Mouse (Mus musculus): ENCODE measurements at regions not wholly inside any gene's neighbourhood (a gene's known extent, or its start where the extent isn't known, plus 50 kb on each side); places are given as distances from the start of the nearest gene placed in this dataset.

GRCm38 (mm10) chr1:45663882-45664520, 131.0 kb upstream of the Wdr75 start:
- H3K36me3 ChIP-seq, result no peaks in the 10 kb centered on the region
- no peaks in the 10 kb centered on the region for H3K27me3 ChIP-seq (ENCODE audit: insufficient read depth, poor library complexity, severe bottlenecking)
- no peaks in the 10 kb centered on the region for H3K4me1 ChIP-seq (replicated peaks)
- 84% methylated on average over 3 of the region's 3 CpGs for WGBS
- no peaks in the 10 kb centered on the region for H3K9me3 ChIP-seq
- no peak for DNase-seq (ENCODE audit: low spot score)
- H3K27ac ChIP-seq, result no peak overlapping the region
- no peak overlapping the region for H3K4me3 ChIP-seq

- Histone ChIP-seq H3K36me3 (no peaks in the 10 kb centered on the region), H3K4me1 (replicated peaks) (no peaks in the 10 kb centered on the region), H3K27ac (no peak overlapping the region), H3K9me3 (no peaks in the 10 kb centered on the region), H3K27me3 (ENCODE audit: insufficient read depth, poor library complexity, severe bottlenecking) (no peaks in the 10 kb centered on the region), H3K4me3 (no peak overlapping the region)
- WGBS, result 57% methylated on average over 5 of the region's 5 CpGs
- DNase-seq (ENCODE audit: low spot score), result peak; percentile 43
Measured at GRCm38 (mm10) chr1:45672443-45673156, 122.4 kb upstream of the Wdr75 start.

DNA sequence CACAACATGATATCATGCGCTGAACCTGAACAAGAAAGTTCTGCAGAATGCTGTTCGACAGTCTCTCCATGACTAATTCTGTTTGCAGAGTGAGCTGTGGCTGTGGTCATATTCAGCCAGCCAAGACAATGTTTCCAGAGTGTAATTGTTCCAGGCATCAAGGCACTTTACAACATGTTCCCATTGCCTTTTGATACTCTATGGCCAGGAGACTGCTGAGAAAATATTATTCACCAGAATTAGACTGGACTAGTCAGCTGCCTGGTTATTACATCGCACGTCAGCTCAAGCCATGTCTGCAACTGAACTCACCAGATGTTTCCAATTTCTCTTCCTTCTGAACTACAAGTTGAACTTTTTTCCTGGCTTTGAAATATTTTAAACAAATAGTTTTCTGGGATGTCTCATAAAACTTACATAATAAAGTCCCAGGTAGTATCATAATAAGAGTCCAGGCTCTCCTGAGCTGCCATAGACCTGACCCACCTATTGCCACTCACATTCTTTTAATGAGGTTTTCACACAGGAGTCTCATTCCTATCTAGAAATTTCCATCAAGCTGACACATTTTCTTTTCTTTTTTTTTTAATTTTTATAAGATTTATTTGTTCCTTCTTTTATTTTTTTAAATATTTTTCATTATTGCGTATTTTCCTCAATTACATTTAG, 119.1 kb upstream of the Wdr75 start:
- no peak for DNase-seq (ENCODE audit: low spot score)
- 74% methylated on average over 5 of the region's 5 CpGs for WGBS
- H3K36me3 ChIP-seq, result no peaks in the 10 kb centered on the region

GRCm38 (mm10) chr1:45679964-45680709, 114.8 kb upstream of the Wdr75 start:
- Histone ChIP-seq H3K9me3 (no peaks in the 10 kb centered on the region), H3K4me1 (replicated peaks) (no peaks in the 10 kb centered on the region), H3K36me3 (no peaks in the 10 kb centered on the region), H3K27ac (no peak overlapping the region), H3K4me3 (no peak overlapping the region), H3K27me3 (ENCODE audit: insufficient read depth, poor library complexity, severe bottlenecking) (no peaks in the 10 kb centered on the region)
- DNase-seq (ENCODE audit: low spot score), result no peak
- WGBS, result 87% methylated on average over 8 of the region's 8 CpGs

More for the DNA sequence above, 119.1 kb upstream of the Wdr75 start:
- H3K9me3 ChIP-seq, result no peaks in the 10 kb centered on the region
- H3K27ac ChIP-seq, result no peak overlapping the region
- H3K27me3 ChIP-seq (ENCODE audit: insufficient read depth, poor library complexity, severe bottlenecking), result no peaks in the 10 kb centered on the region
- no peaks in the 10 kb centered on the region for H3K4me1 ChIP-seq (replicated peaks)
- no peak overlapping the region for H3K4me3 ChIP-seq

DNA sequence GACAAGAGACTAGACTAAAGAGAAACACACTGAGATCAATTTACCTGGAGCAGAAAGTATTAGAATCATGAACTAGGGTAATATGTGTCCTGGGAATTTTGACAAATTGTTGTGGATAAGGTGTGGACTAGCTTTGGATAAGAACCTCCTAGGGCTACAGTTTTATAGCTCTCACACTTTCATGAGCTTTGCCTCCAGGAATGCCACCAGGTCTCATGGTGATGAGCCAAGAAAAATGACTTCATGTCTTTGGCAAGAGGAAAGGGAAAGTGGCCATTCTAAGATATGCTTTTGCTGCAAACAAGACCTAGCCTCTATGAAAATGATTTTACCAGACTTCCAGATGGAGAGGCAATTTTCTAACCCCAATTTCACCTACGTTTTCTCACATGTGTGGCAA, 94.1 kb upstream of the Wdr75 start:
- DNase-seq (ENCODE audit: low spot score), result no peak
- no peaks in the 10 kb centered on the region for H3K4me1 ChIP-seq (replicated peaks)
- no peak overlapping the region for H3K27ac ChIP-seq
- no peak overlapping the region for H3K4me3 ChIP-seq
- no peaks in the 10 kb centered on the region for H3K36me3 ChIP-seq
- H3K9me3 ChIP-seq, result no peaks in the 10 kb centered on the region
- no peaks in the 10 kb centered on the region for H3K27me3 ChIP-seq (ENCODE audit: insufficient read depth, poor library complexity, severe bottlenecking)
- WGBS, result 72% methylated on average over 1 of the region's 1 CpGs

DNA sequence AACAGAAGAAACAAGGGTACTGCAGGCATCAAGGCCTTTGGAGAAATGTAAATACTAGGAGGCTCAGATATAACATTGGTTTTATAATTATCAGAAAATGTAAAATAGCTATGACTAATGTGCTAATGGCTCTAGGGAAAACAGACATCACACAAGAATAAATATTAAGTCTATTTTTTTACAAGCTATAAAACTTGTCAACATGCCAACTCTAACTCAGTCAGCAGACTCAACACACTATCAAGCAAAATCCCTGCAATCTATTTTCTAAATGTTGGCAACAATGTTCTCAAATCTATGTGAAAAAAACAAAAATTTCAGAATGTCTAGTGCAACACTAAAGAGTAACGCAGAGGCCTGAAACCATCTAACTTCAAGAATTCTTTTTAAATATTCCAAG, 93.5 kb upstream of the Wdr75 start:
- DNase-seq (ENCODE audit: low spot score), result no peak
- WGBS, result 92% methylated on average over 1 of the region's 1 CpGs
- Histone ChIP-seq H3K4me1 (replicated peaks) (no peaks in the 10 kb centered on the region), H3K27ac (no peak overlapping the region), H3K27me3 (ENCODE audit: insufficient read depth, poor library complexity, severe bottlenecking) (no peaks in the 10 kb centered on the region), H3K9me3 (no peaks in the 10 kb centered on the region), H3K4me3 (no peak overlapping the region), H3K36me3 (no peaks in the 10 kb centered on the region)

DNA sequence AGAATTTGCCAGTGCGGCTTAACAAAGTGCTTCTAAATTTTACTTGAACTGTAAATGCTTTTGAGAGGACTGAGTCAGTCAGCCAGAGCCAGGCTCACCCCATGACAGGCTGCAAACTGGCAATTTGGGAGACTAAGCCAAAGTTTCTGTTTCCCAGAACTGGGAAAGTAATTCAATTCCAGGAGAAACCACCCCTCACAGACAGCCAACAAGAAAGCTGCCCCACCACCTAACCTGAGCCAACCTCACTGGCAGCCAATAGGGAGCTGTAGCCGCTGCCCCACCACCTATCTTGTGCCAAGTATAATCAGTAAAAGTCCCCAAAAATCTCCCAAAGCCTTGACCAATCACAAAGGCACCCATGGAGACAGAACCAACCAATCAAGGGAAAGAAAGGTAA, 71.6 kb upstream of the Wdr75 start:
- DNase-seq (ENCODE audit: low spot score), result no peak

DNA sequence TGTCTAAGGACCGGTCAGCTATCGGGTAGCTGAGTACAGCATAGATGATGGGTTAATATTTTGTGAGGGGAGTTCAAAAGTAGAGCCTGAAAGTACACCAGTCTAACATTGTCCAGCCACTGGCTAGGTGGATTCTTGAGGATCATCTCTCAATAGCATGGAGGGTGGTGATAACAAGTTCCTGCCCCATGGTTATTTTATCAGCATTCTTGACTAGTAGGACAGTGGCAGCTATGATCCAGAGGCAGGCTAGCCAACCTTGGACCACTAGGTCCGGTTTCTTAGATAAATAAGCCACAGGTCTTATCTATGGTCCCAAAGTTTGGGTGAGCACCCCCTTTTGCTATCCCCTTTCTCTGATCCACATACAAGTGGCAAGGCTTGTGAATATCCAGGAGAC, 62.0 kb upstream of the Wdr75 start:
- Histone ChIP-seq H3K4me3 (no peak overlapping the region), H3K9me3 (peaks cover 2% of the 10 kb centered on the region; the same call in 1 of the 2 replicates), H3K36me3 (no peaks in the 10 kb centered on the region), H3K27ac (no peak overlapping the region), H3K4me1 (replicated peaks) (no peaks in the 10 kb centered on the region), H3K27me3 (ENCODE audit: insufficient read depth, poor library complexity, severe bottlenecking) (no peaks in the 10 kb centered on the region)
- no peak for DNase-seq (ENCODE audit: low spot score)
- WGBS, result 93% methylated on average over 3 of the region's 3 CpGs

More for the DNA sequence above, 71.6 kb upstream of the Wdr75 start:
- 92% methylated on average over 2 of the region's 2 CpGs for WGBS
- no peaks in the 10 kb centered on the region for H3K27me3 ChIP-seq (ENCODE audit: insufficient read depth, poor library complexity, severe bottlenecking)
- H3K4me1 ChIP-seq (replicated peaks), result no peaks in the 10 kb centered on the region
- H3K27ac ChIP-seq, result no peak overlapping the region
- no peak overlapping the region for H3K4me3 ChIP-seq
- H3K36me3 ChIP-seq, result no peaks in the 10 kb centered on the region
- H3K9me3 ChIP-seq, result no peaks in the 10 kb centered on the region

GRCm38 (mm10) chr1:45745136-45745535, 49.8 kb upstream of the Wdr75 start:
- H3K27me3 ChIP-seq (ENCODE audit: insufficient read depth, poor library complexity, severe bottlenecking), result no peaks in the 10 kb centered on the region
- peaks cover 15% of the 10 kb centered on the region for H3K9me3 ChIP-seq
- DNase-seq (ENCODE audit: low spot score), result no peak
- no peaks in the 10 kb centered on the region for H3K36me3 ChIP-seq
- H3K4me3 ChIP-seq, result no peak overlapping the region
- no peaks in the 10 kb centered on the region for H3K4me1 ChIP-seq (replicated peaks)
- H3K27ac ChIP-seq, result no peak overlapping the region
- 91% methylated on average over 1 of the region's 1 CpGs for WGBS

All from hindbrain, embryonic 10.5 days (tissue).